Mouse (Mus musculus): ENCODE results near the gene Olfr118. TPM values are rescaled to one million over a fixed set of nuclear protein-coding genes. Genes with fewer than 3 reads are reported as not detected.
"Not testable (repeated sequence)": the region's sequence is repeated elsewhere in the genome, so short reads cannot be mapped to it uniquely, and the experiment has no call there.

Gene Olfr118
- polyA plus RNA-seq (2011; ENCODE audit: insufficient read depth, insufficient read length, low replicate concordance, missing spikeins): not detected in 2 replicates

DNA sequence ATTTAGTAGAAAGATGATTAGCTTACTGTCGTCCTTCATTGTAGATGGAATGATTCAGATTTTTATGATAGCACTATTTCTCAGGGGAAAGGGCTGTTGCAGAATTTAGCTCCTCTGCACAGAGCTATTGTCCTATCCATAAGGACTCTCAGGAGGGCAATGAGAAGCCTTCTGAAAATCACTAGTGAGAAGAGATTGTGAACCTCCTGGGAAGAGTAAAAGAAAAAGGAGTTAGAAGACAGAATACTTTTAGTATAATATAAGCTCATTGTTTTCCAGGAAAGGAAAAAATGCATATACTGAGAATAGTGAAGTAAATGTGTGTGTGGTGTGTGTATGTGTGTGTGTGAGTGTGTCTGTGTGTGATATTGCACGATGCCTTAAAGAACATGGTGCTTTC lies at the start of gene Olfr118:
TSS of gene Olfr118 (plus strand) at position 301 of the 400 bp plus-strand sequence.
- Histone ChIP-seq H3K27ac (ENCODE audit: control insufficient read depth, insufficient read depth, low read depth, low read length, poor library complexity) (no peak within 1 kb of the TSS), H3K4me1 (ENCODE audit: control insufficient read depth, insufficient read depth, low read length) (no peaks in the 10 kb centered on the region), H3K4me3 (replicated peaks; ENCODE audit: control insufficient read depth, low read depth, low read length) (no peak within 1 kb of the TSS)
- no peak for TF ChIP-seq POLR2A (IDR thresholded peaks at IDR 0.05; ENCODE audit: borderline replicate concordance, control insufficient read depth, low read depth, low read length)
- no peak for TF ChIP-seq CTCF (IDR thresholded peaks at IDR 0.05; ENCODE audit: control insufficient read depth, insufficient read depth, low read length)
- WGBS: 54% methylated on average over 2 of the region's 2 CpGs

DNA sequence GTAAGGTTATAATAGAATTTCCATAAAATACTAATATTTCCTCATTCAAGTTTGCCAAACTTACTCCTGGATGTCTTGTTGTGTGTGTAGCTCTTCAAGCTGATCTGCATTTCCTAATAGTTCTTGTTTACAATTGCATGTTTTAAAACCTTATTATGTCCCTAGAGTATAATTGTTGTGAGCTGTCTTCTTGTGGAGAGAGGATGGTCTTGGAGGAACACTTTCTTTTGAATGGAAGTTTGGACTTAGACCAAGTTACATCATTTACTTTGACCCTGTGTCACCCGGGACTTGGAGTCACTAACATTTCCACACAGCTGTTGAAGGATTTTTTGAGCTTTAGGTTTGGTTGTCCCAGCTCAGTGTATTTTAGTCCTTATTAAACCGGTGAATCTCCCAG lies 39.8 kb upstream of the Olfr118 start, which contains the start of the genes Olfr115 and Olfr116:
TSS of gene Olfr115 (minus strand) at position 101 of the 400 bp plus-strand sequence.
TSS of gene Olfr116 (minus strand) at position 191 of the 400 bp plus-strand sequence.
- 66% methylated on average over 2 of the region's 2 CpGs for WGBS
- no peak for TF ChIP-seq CTCF (IDR thresholded peaks at IDR 0.05; ENCODE audit: control insufficient read depth, insufficient read depth, low read length)

DNA sequence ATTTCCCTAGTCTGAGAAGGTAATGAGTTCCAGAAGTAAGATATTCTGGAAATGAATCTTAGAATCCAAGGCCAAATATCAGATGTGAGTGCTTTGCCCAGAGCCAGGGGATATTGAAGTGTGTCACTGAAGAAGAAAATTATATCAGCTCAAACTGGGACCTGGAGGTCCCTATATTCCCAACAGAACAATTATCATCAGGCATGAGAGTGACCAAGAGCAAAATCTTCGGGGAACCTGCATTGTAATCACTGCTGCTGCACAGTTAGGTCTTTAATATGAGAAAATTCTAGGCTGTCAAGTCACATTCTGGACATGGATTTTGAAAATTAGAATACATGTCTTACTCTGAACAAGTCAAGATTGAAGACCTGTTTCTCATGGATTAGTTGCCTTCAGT lies 3.1 kb upstream of the Olfr118 start, which contains the start of gene Olfr117:
TSS of gene Olfr117 (minus strand) at position 101 of the 400 bp plus-strand sequence.
- no peaks in the 10 kb centered on the region for H3K4me1 ChIP-seq (ENCODE audit: control insufficient read depth, insufficient read depth, low read length)
- no peak within 1 kb of the TSS for H3K27ac ChIP-seq (ENCODE audit: control insufficient read depth, insufficient read depth, low read depth, low read length, poor library complexity)
- H3K4me3 ChIP-seq (replicated peaks; ENCODE audit: control insufficient read depth, low read depth, low read length): no peak within 1 kb of the TSS
- TF ChIP-seq POLR2A (IDR thresholded peaks at IDR 0.05; ENCODE audit: borderline replicate concordance, control insufficient read depth, low read depth, low read length): no peak
- TF ChIP-seq CTCF (IDR thresholded peaks at IDR 0.05; ENCODE audit: control insufficient read depth, insufficient read depth, low read length): no peak
- WGBS: 46% methylated on average over 1 of the region's 1 CpGs

More for the DNA sequence above, 39.8 kb upstream of the Olfr118 start, which contains the start of the genes Olfr115 and Olfr116:
- Histone ChIP-seq H3K4me1 (ENCODE audit: control insufficient read depth, insufficient read depth, low read length) (no peaks in the 10 kb centered on the region), H3K4me3 (replicated peaks; ENCODE audit: control insufficient read depth, low read depth, low read length) (no peak within 1 kb of the TSS), H3K27ac (ENCODE audit: control insufficient read depth, insufficient read depth, low read depth, low read length, poor library complexity) (no peak within 1 kb of the TSS)

DNA sequence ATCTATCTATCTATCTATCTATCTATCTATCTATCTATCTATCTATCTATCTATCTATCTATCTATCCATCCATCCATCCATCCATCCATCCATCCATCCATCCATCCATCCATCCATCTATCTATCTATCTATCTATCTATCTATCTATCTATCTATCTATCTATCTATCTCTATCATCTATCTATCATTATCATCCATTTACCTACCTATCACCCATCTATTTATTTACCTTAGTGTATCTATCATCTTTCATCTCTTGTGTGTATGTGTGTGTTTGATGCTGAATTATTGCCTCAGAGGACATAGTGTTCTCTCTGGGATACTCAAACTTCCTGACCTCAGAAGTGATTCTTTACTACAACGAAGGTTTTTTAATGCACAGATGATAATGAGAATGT lies 29.5 kb downstream of the Olfr118 start, which contains the start of gene Olfr119:
TSS of gene Olfr119 (plus strand) at position 301 of the 400 bp plus-strand sequence.
- not testable (repeated sequence) for H3K27ac ChIP-seq (ENCODE audit: control insufficient read depth, insufficient read depth, low read depth, low read length, poor library complexity); H3K4me1 ChIP-seq (ENCODE audit: control insufficient read depth, insufficient read depth, low read length); H3K4me3 ChIP-seq (replicated peaks; ENCODE audit: control insufficient read depth, low read depth, low read length)
- 43% methylated on average over 1 of the region's 1 CpGs for WGBS

DNA sequence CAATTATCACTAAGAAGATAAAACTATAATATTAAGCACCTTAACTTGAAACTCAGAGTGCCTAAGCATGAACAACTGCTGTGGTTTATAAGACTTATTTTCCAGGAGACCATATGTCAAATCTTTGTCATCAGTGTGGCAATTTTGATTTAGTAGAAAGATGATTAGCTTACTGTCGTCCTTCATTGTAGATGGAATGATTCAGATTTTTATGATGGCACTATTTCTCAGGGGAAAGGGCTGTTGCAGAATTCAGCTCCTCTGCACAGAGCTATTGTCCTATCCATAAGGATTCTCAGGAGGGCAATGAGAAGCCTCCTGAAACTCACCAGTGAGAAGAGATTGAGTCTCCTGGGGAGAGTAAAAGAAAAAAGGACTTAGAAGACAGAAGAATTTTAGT lies 54.7 kb downstream of the Olfr118 start, which contains the start of gene Olfr120:
TSS of gene Olfr120 (plus strand) at position 301 of the 400 bp plus-strand sequence.
- 60% methylated on average over 1 of the region's 1 CpGs for WGBS
- TF ChIP-seq CTCF (IDR thresholded peaks at IDR 0.05; ENCODE audit: control insufficient read depth, insufficient read depth, low read length): no peak
- no peak for TF ChIP-seq POLR2A (IDR thresholded peaks at IDR 0.05; ENCODE audit: borderline replicate concordance, control insufficient read depth, low read depth, low read length)

More for the DNA sequence above, 54.7 kb downstream of the Olfr118 start, which contains the start of gene Olfr120:
- Histone ChIP-seq H3K27ac (ENCODE audit: control insufficient read depth, insufficient read depth, low read depth, low read length, poor library complexity) (no peak within 1 kb of the TSS), H3K4me3 (replicated peaks; ENCODE audit: control insufficient read depth, low read depth, low read length) (no peak within 1 kb of the TSS), H3K4me1 (ENCODE audit: control insufficient read depth, insufficient read depth, low read length) (no peaks in the 10 kb centered on the region)

Other genes starting within 250 kb of the Olfr118 start
- gene Olfr108, start 221.5 kb upstream of the Olfr118 start, polyA plus RNA-seq (2011; ENCODE audit: insufficient read depth, insufficient read length, low replicate concordance, missing spikeins): not detected in 2 replicates
- gene Olfr109, start 208.1 kb upstream of the Olfr118 start, polyA plus RNA-seq (2011; ENCODE audit: insufficient read depth, insufficient read length, low replicate concordance, missing spikeins): not detected in 2 replicates
- not detected in 2 replicates for gene H2-M2, start 183.4 kb upstream of the Olfr118 start, polyA plus RNA-seq (2011; ENCODE audit: insufficient read depth, insufficient read length, low replicate concordance, missing spikeins)
- gene Olfr110, start 174.5 kb upstream of the Olfr118 start, polyA plus RNA-seq (2011; ENCODE audit: insufficient read depth, insufficient read length, low replicate concordance, missing spikeins): 0.59 and 1.5 TPM in 2 replicates
- gene Olfr111, start 159.0 kb upstream of the Olfr118 start, polyA plus RNA-seq (2011; ENCODE audit: insufficient read depth, insufficient read length, low replicate concordance, missing spikeins): not detected in 2 replicates
- gene Olfr112, start 97.5 kb upstream of the Olfr118 start, polyA plus RNA-seq (2011; ENCODE audit: insufficient read depth, insufficient read length, low replicate concordance, missing spikeins): not detected in 2 replicates
- not detected in 2 replicates for gene Olfr113, start 89.3 kb upstream of the Olfr118 start, polyA plus RNA-seq (2011; ENCODE audit: insufficient read depth, insufficient read length, low replicate concordance, missing spikeins)
- not detected in 2 replicates for gene Olfr114, start 74.2 kb upstream of the Olfr118 start, polyA plus RNA-seq (2011; ENCODE audit: insufficient read depth, insufficient read length, low replicate concordance, missing spikeins)
- not detected in 2 replicates for gene Olfr115, start 39.9 kb upstream of the Olfr118 start, polyA plus RNA-seq (2011; ENCODE audit: insufficient read depth, insufficient read length, low replicate concordance, missing spikeins)
- not detected in 2 replicates for gene Olfr116, start 39.8 kb upstream of the Olfr118 start, polyA plus RNA-seq (2011; ENCODE audit: insufficient read depth, insufficient read length, low replicate concordance, missing spikeins)
- not detected in 2 replicates for gene Olfr117, start 3.2 kb upstream of the Olfr118 start, polyA plus RNA-seq (2011; ENCODE audit: insufficient read depth, insufficient read length, low replicate concordance, missing spikeins)
- not detected in 2 replicates for gene Olfr119, start 29.6 kb downstream of the Olfr118 start, polyA plus RNA-seq (2011; ENCODE audit: insufficient read depth, insufficient read length, low replicate concordance, missing spikeins)
- gene Olfr120, start 54.8 kb downstream of the Olfr118 start, polyA plus RNA-seq (2011; ENCODE audit: insufficient read depth, insufficient read length, low replicate concordance, missing spikeins): not detected in 2 replicates
- not detected in 2 replicates for gene Olfr121, start 81.9 kb downstream of the Olfr118 start, polyA plus RNA-seq (2011; ENCODE audit: insufficient read depth, insufficient read length, low replicate concordance, missing spikeins)
- not detected in 2 replicates for gene Olfr122, start 101.6 kb downstream of the Olfr118 start, polyA plus RNA-seq (2011; ENCODE audit: insufficient read depth, insufficient read length, low replicate concordance, missing spikeins)
- gene Olfr123, start 126.5 kb downstream of the Olfr118 start, polyA plus RNA-seq (2011; ENCODE audit: insufficient read depth, insufficient read length, low replicate concordance, missing spikeins): not detected in 2 replicates
- not detected in 2 replicates for gene Olfr124, start 132.9 kb downstream of the Olfr118 start, polyA plus RNA-seq (2011; ENCODE audit: insufficient read depth, insufficient read length, low replicate concordance, missing spikeins)
- not detected in 2 replicates for gene Olfr125, start 166.0 kb downstream of the Olfr118 start, polyA plus RNA-seq (2011; ENCODE audit: insufficient read depth, insufficient read length, low replicate concordance, missing spikeins)
- gene Olfr126, start 180.5 kb downstream of the Olfr118 start, polyA plus RNA-seq (2011; ENCODE audit: insufficient read depth, insufficient read length, low replicate concordance, missing spikeins): not detected in 2 replicates
- gene Olfr127, start 233.4 kb downstream of the Olfr118 start, polyA plus RNA-seq (2011; ENCODE audit: insufficient read depth, insufficient read length, low replicate concordance, missing spikeins): not detected in 2 replicates

Data from bone marrow, adult 2 months (tissue).